Mouse (Mus musculus): ENCODE results near the gene Hes3.

DNA sequence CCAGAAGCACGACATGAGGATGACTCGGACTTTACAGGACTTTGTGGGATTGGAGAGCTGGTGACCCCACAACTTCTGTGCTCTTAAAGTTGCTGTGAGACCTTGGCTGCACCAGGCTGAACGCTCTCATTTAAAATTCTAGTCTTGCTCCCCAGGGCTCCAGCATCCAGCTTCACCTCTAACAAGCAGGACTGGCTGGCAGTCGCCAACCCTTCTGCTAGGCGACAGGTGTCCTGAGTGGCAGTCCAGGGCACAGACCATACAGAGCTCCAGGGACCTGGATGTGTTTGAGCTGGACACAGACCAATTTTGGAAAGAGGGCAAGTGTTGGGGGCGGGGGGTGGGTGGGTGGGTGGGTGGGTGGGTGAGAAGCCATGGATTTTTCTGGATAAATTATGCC, 46.3 kb upstream of the Hes3 start:
- TF ChIP-seq POLR2A (IDR thresholded peaks at IDR 0.05; ENCODE audit: low read depth, low read length), result no peak
- no peak for TF ChIP-seq CTCF (IDR thresholded peaks at IDR 0.05; ENCODE audit: borderline replicate concordance, insufficient read depth, low read length)

Data from embryonic fibroblast, embryonic 13.5 days (primary cell).